Mouse (Mus musculus) neural tube, embryonic 14.5 days (tissue): ENCODE data around the gene Pts. TPM values are rescaled to one million over a fixed set of nuclear protein-coding genes. Genes with fewer than 3 reads are reported as not detected.

Experiments
- polyA plus RNA-seq: library from polyadenylated mRNA; unstranded; fragments of >200 nt; fragmentation: Nextera tagmentation; extraction: Ambion mirVana; gene quantifications from 2 replicates; pipeline ENCODE4 v1.2.1, GENCODE M21; 2014

The Pts gene
- polyA plus RNA-seq, 1 experiment from 2014 or later: 126 TPM

Other genes starting within 250 kb of the Pts start
- 132 and 139 TPM in 2 replicates for gene Rpl10-ps3, start 183.8 kb downstream of the Pts start, polyA plus RNA-seq
- 0.39 and 0.62 TPM in 2 replicates for gene Plet1, start 34.2 kb downstream of the Pts start, polyA plus RNA-seq
- gene Il18, start 26.1 kb upstream of the Pts start, polyA plus RNA-seq: 18.6 and 19.8 TPM in 2 replicates
- gene Bco2, start 26.5 kb upstream of the Pts start, polyA plus RNA-seq: 0.11 and 0.24 TPM in 2 replicates
- 0.24 TPM in 1 of 2 replicates, not detected in the other for gene Tex12, start 32.6 kb upstream of the Pts start, polyA plus RNA-seq
- 257 and 294 TPM in 2 replicates for gene Sdhd, start 75.1 kb upstream of the Pts start, polyA plus RNA-seq
- gene Timm8b, start 75.2 kb upstream of the Pts start, polyA plus RNA-seq: 375 and 448 TPM in 2 replicates
- 4.4 and 5.5 TPM in 2 replicates for gene Pih1d2, start 88.6 kb upstream of the Pts start, polyA plus RNA-seq
- 21.9 and 24.5 TPM in 2 replicates for gene Nkapd1, start 88.7 kb upstream of the Pts start, polyA plus RNA-seq
- gene Dlat, start 131.1 kb upstream of the Pts start, polyA plus RNA-seq: 65.1 and 67.2 TPM in 2 replicates
- gene Dixdc1, start 210.8 kb upstream of the Pts start, polyA plus RNA-seq: 39.2 and 41.4 TPM in 2 replicates
- 2.1 and 2.7 TPM in 2 replicates for gene 2310030G06Rik, start 217.8 kb upstream of the Pts start, polyA plus RNA-seq
- 3.4 and 14.5 TPM in 2 replicates for gene Cryab, start 222.6 kb upstream of the Pts start, polyA plus RNA-seq
- gene Hspb2, start 223.6 kb upstream of the Pts start, polyA plus RNA-seq: 0.72 TPM in 1 of 2 replicates, not detected in the other
- 11.2 and 11.5 TPM in 2 replicates for gene Fdxacb1, start 239.5 kb upstream of the Pts start, polyA plus RNA-seq
- 59.8 and 60.3 TPM in 2 replicates for gene Alg9, start 246.3 kb upstream of the Pts start, polyA plus RNA-seq
- 64.1 and 66.7 TPM in 2 replicates for gene 1110032A03Rik, start 246.8 kb upstream of the Pts start, polyA plus RNA-seq